Mouse (Mus musculus) hindbrain, embryonic 16.5 days (tissue): ENCODE measurements around the gene Ap3s2. TPM values are rescaled to one million over a fixed set of nuclear protein-coding genes. Genes with fewer than 3 reads are reported as not detected.

Source experiments
- ATAC-seq: fragments of 200-750 bp; cut with Nextera tagmentation; 2 replicates; pipeline ENCODE4 v1.8.0; 2017; ENCODE audit warnings: moderate TSS enrichment, moderate library complexity
- H3K27ac ChIP-seq: fragments of 300-500 bp; sonication (generic); 2 replicates; pipeline ENCODE4 v1.5.1; 2014; ENCODE audit warnings: low read depth, mild to moderate bottlenecking, control low read depth, low read length, moderate library complexity
- H3K27me3 ChIP-seq: fragments of 300-500 bp; sonication (generic); replicated peaks from 2 replicates; pipeline ENCODE4 v1.6.1; 2014; ENCODE audit warnings: low read length; ENCODE audit not compliant: control insufficient read depth, insufficient read depth
- H3K36me3 ChIP-seq: fragments of 300-500 bp; sonication (generic); 2 replicates; pipeline ENCODE4 v1.6.1; 2014; ENCODE audit warnings: mild to moderate bottlenecking, low read length, moderate library complexity, mixed read lengths; ENCODE audit not compliant: control insufficient read depth, insufficient read depth
- H3K4me1 ChIP-seq: fragments of 300-500 bp; sonication (generic); 2 replicates; pipeline ENCODE4 v1.6.1; 2014; ENCODE audit warnings: low read depth, low read length; ENCODE audit not compliant: control insufficient read depth, insufficient read depth
- H3K4me2 ChIP-seq: fragments of 300-500 bp; sonication (generic); 2 replicates; pipeline ENCODE4 v1.6.1; 2014; ENCODE audit warnings: mild to moderate bottlenecking, low read length, control low read depth, moderate library complexity
- H3K4me3 ChIP-seq: fragments of 300-500 bp; sonication (generic); 2 replicates; pipeline ENCODE4 v1.5.1; 2014; ENCODE audit warnings: mild to moderate bottlenecking, low read length, control low read depth, moderate library complexity
- H3K9ac ChIP-seq: fragments of 300-500 bp; sonication (generic); 2 replicates; pipeline ENCODE4 v1.6.1; 2014; ENCODE audit warnings: low read depth, mild to moderate bottlenecking, control low read depth, low read length, moderate library complexity
- H3K9me3 ChIP-seq: fragments of 300-500 bp; sonication (generic); 2 replicates; pipeline ENCODE4 v1.6.1; 2014; ENCODE audit warnings: mild to moderate bottlenecking, low read length, moderate library complexity; ENCODE audit not compliant: control insufficient read depth
- WGBS: fragments of 180-500 bp; shearing (Covaris S2); extraction: QIAGEN DNeasy Blood & Tissue Kit; methylation state at CpG from one replicate; pipeline ENCODE4 v1.1.7; 2014; 5-methylcytosine and 5-hydroxymethylcytosine counted together
- polyA plus RNA-seq: library from polyadenylated mRNA; unstranded; fragments of >200 nt; fragmentation: Nextera tagmentation; extraction: Ambion mirVana; gene quantifications from 2 replicates; pipeline ENCODE4 v1.2.1, GENCODE M21; 2015

Ap3s2 gene
- polyA plus RNA-seq, result 37.9 and 48.2 TPM in 2 replicates

DNA sequence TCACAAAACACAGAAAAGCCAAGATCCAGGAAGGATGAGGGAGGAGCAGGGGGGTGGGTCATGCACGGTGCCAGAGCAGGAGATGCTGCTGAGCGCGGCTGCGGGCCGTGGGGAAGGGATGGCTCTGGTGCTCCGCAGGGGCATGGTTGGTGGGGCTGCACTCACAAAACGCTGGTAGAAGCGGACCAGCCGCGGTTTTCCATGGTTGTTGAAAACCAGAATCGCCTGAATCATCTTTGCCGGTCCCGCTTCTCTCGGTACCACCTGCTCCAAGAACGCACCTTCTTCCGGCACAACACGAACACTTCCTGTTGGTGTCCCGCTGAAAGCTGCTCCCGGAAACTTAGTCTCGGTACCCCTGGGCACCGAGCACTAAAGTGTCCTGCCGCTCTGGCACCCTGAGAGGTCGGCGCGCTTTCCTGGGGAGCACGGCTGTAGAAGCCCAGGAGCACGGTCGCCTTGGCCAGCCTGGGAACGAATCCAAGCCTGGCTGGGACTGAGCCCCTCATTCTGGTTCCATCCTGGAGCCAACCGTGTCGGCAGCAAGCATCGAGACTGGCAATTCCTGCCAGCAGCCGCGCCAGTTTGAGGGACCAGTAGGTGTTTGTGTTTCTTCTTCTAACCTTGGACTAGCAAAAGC, at the start of gene Ap3s2:
Ap3s2 (minus strand) TSS at position 306 of the 640 bp plus-strand sequence.
- H3K4me3 ChIP-seq, result peak within 1 kb of the TSS; percentile 91
- no peaks in the 10 kb centered on the region for H3K27me3 ChIP-seq
- peaks cover 12% of the 10 kb centered on the region for H3K4me1 ChIP-seq
- H3K36me3 ChIP-seq, result no peaks in the 10 kb centered on the region
- ATAC-seq, result peak; percentile 98
- H3K9me3 ChIP-seq, result no peaks in the 10 kb centered on the region
- WGBS, result 1% methylated on average over 34 of the region's 34 CpGs
- peak within 1 kb of the TSS; percentile 86 for H3K9ac ChIP-seq
- H3K27ac ChIP-seq, result peak within 1 kb of the TSS; percentile 91
- H3K4me2 ChIP-seq, result peak within 1 kb of the TSS; percentile 64

- no peaks in the 10 kb centered on the region for H3K36me3 ChIP-seq
- H3K27ac ChIP-seq, result no peak overlapping the region
- H3K4me2 ChIP-seq, result no peak overlapping the region
- H3K27me3 ChIP-seq, result no peaks in the 10 kb centered on the region
- ATAC-seq, result no peak
- no peak overlapping the region for H3K4me3 ChIP-seq
- H3K9me3 ChIP-seq, result no peaks in the 10 kb centered on the region
- H3K4me1 ChIP-seq, result no peaks in the 10 kb centered on the region
- no peak overlapping the region for H3K9ac ChIP-seq
- 83% methylated on average over 6 of the region's 6 CpGs for WGBS
Measured at GRCm38 (mm10) chr7:79968326-79968725, 47.9 kb upstream of the Ap3s2 start.

- no peak for ATAC-seq
- Histone ChIP-seq H3K4me2 (no peak overlapping the region), H3K4me3 (no peak overlapping the region), H3K9ac (no peak overlapping the region), H3K27ac (no peak overlapping the region), H3K36me3 (no peaks in the 10 kb centered on the region), H3K9me3 (no peaks in the 10 kb centered on the region), H3K4me1 (no peaks in the 10 kb centered on the region), H3K27me3 (no peaks in the 10 kb centered on the region)
- 66% methylated on average over 1 of the region's 1 CpGs for WGBS
Measured at GRCm38 (mm10) chr7:79961600-79961999, 41.2 kb upstream of the Ap3s2 start.

GRCm38 (mm10) chr7:79956131-79956530, 35.7 kb upstream of the Ap3s2 start:
- no peak for ATAC-seq
- Histone ChIP-seq H3K4me3 (no peak overlapping the region), H3K27ac (no peak overlapping the region), H3K4me1 (no peaks in the 10 kb centered on the region), H3K4me2 (no peak overlapping the region), H3K9me3 (no peaks in the 10 kb centered on the region), H3K27me3 (no peaks in the 10 kb centered on the region), H3K9ac (no peak overlapping the region), H3K36me3 (no peaks in the 10 kb centered on the region)
- 91% methylated on average over 1 of the region's 1 CpGs for WGBS

GRCm38 (mm10) chr7:79954890-79955289, 34.4 kb upstream of the Ap3s2 start:
- H3K4me2 ChIP-seq, result no peak overlapping the region
- H3K36me3 ChIP-seq, result no peaks in the 10 kb centered on the region
- no peak overlapping the region for H3K4me3 ChIP-seq
- no peak overlapping the region for H3K27ac ChIP-seq
- WGBS, result 100% methylated on average over 1 of the region's 1 CpGs
- ATAC-seq, result no peak
- no peaks in the 10 kb centered on the region for H3K9me3 ChIP-seq
- no peaks in the 10 kb centered on the region for H3K27me3 ChIP-seq
- H3K4me1 ChIP-seq, result no peaks in the 10 kb centered on the region
- no peak overlapping the region for H3K9ac ChIP-seq

DNA sequence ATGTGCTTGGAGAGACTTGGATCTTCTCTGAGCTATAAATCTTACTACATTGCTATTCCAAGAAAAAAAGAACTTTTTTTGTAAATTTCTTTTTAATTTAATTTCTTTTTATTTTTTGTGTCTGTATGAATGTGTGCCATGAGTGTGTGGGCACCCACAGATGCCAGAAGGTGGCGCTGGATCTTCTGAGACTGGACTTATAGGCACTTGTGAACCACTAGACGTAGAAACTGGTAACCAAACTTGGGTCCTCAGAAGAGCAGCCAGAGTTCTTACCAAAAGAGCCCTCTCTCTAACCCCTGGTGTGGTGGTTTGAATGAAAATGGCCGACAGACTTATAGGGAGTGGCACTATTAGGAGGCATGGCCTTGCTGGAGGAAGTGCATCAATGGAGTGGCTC, 30.6 kb upstream of the Ap3s2 start:
- Histone ChIP-seq H3K4me2 (no peak overlapping the region), H3K9me3 (no peaks in the 10 kb centered on the region)
- 74% methylated on average over 3 of the region's 3 CpGs for WGBS

GRCm38 (mm10) chr7:79950236-79950635, 29.8 kb upstream of the Ap3s2 start:
- Histone ChIP-seq H3K9me3 (no peaks in the 10 kb centered on the region), H3K4me2 (no peak overlapping the region), H3K27ac (no peak overlapping the region), H3K27me3 (no peaks in the 10 kb centered on the region), H3K4me3 (no peak overlapping the region), H3K36me3 (no peaks in the 10 kb centered on the region), H3K4me1 (no peaks in the 10 kb centered on the region), H3K9ac (no peak overlapping the region)
- 74% methylated on average over 6 of the region's 6 CpGs for WGBS
- ATAC-seq, result no peak

More for the DNA sequence above, 30.6 kb upstream of the Ap3s2 start:
- ATAC-seq, result no peak
- Histone ChIP-seq H3K36me3 (no peaks in the 10 kb centered on the region), H3K4me3 (no peak overlapping the region), H3K27me3 (no peaks in the 10 kb centered on the region), H3K9ac (no peak overlapping the region), H3K4me1 (no peaks in the 10 kb centered on the region), H3K27ac (no peak overlapping the region)

- no peaks in the 10 kb centered on the region for H3K27me3 ChIP-seq
- ATAC-seq, result 0 out of 2 replicates have a peak, but pooled peaks have one; percentile 56
- H3K4me3 ChIP-seq, result peak overlapping the region; percentile 46
- peak overlapping the region; percentile 34; the same call in 1 of the 2 replicates for H3K27ac ChIP-seq
- peak overlapping the region; percentile 67 for H3K9ac ChIP-seq
- peak overlapping the region; percentile 60 for H3K4me2 ChIP-seq
- no peaks in the 10 kb centered on the region for H3K36me3 ChIP-seq
- H3K9me3 ChIP-seq, result no peaks in the 10 kb centered on the region
- WGBS, result 6% methylated on average over 19 of the region's 19 CpGs
- H3K4me1 ChIP-seq, result peaks cover 8% of the 10 kb centered on the region
Measured at GRCm38 (mm10) chr7:79935511-79936205, 15.2 kb upstream of the Ap3s2 start.

DNA sequence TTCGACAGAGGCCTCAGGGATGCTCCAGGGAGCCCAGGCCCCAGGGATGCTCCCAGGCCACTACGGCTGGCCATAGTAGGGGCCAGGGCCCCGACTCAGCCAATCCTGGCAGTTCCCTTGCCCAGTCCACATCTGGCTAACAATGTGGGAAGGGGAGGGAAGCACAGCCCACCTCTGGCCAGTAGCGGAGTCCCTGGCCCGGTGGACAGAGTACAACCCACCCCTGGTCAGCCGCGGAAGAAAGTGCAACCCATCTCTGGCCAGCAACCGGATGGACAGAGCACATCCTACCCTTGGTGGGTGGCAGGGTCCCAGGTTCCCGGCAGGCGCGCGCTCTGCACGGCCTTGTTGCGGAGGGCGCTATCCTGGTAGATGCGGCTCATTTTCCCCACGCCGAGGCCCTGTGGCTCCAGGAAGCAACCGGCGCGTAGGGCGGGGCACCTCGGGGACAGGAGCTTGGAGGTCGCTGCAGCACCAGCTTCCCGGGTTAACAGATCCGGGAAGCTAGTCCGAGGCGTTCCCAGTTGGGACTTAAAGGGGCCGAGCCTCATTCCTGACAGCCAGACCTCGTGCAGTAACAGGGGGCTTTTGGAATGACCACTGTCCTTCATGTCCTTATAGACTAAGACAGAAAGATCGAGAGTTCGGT, 14.5 kb upstream of the Ap3s2 start, which contains the start of gene Arpin:
Arpin (minus strand) TSS at position 498 of the 649 bp plus-strand sequence.
- peak within 1 kb of the TSS; percentile 67 for H3K9ac ChIP-seq
- peak within 1 kb of the TSS; percentile 34; the same call in 1 of the 2 replicates for H3K27ac ChIP-seq
- H3K27me3 ChIP-seq, result no peaks in the 10 kb centered on the region
- H3K4me2 ChIP-seq, result peak within 1 kb of the TSS; percentile 60
- peaks cover 8% of the 10 kb centered on the region for H3K4me1 ChIP-seq
- peak; percentile 81 for ATAC-seq
- H3K36me3 ChIP-seq, result no peaks in the 10 kb centered on the region
- no peaks in the 10 kb centered on the region for H3K9me3 ChIP-seq
- WGBS, result 2% methylated on average over 30 of the region's 32 CpGs
- peak within 1 kb of the TSS; percentile 46 for H3K4me3 ChIP-seq
